Mouse (Mus musculus): ENCODE measurements around the gene Spock1.
"Not testable (repeated sequence)": the region's sequence is repeated elsewhere in the genome, so short reads cannot be mapped to it uniquely, and the experiment has no call there.

Spock1 gene

DNA sequence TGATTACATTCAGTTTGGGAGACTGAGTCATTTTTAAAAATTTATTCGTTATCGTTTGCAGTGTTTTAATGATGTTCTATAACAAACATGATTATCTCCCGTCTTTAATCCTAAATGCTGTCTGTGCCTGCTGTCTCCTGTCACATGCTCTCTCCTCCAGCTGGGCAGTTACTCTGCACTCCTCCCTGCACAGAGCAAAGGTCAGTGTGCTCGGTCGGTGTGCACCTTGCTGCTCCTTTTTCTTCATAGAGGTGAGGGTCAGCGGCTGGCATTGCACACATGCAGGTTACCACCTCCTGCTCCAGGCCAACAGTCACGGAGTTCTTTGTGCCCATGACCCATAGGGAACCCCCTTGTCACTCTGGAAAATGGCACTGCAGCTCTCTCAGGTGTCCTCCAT, 411.4 kb downstream of the Spock1 start:
- no peak for DNase-seq (ENCODE audit: low read depth, low spot score)

DNA sequence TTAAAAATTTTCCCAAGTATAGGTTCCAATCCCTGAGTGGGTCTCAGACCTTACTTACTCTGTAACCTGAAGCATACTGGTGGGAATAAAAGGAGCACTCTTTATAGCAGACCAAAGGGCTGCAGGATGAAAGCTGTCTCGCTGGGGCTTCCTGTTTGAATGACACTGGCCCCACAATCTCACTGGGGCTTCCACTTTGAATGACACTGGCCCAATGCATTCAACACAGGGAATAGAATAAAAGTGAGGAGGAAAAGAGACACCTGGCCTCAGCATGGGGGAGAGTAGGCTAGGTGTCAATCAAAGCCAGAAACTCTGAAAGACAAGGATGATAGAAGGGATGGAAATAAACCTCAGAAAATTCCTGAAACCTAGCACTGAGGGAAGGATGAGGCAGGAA, 413.3 kb downstream of the Spock1 start:
- DNase-seq (ENCODE audit: low read depth, low spot score), result no peak

DNA sequence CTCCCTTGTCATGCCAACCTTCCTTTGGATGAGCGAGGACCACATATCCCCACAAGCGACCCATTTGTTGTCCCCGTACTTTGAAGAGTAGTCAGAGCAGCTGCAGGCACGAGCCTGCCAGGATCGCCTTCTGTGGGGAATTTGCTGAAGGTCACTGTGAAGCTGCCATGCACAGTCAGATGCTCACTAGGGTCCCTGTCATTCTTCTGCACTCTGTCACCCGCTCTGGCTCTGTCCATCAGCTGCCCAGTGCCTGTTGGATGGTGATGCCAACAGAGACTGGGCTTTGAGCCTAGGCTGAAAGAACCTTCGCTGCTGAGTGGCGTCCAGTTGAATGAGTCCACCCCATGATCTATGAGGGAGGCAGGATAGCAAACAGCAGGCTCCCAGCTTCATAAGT, 419.2 kb downstream of the Spock1 start:
- DNase-seq (ENCODE audit: low read depth, low spot score), result no peak

DNA sequence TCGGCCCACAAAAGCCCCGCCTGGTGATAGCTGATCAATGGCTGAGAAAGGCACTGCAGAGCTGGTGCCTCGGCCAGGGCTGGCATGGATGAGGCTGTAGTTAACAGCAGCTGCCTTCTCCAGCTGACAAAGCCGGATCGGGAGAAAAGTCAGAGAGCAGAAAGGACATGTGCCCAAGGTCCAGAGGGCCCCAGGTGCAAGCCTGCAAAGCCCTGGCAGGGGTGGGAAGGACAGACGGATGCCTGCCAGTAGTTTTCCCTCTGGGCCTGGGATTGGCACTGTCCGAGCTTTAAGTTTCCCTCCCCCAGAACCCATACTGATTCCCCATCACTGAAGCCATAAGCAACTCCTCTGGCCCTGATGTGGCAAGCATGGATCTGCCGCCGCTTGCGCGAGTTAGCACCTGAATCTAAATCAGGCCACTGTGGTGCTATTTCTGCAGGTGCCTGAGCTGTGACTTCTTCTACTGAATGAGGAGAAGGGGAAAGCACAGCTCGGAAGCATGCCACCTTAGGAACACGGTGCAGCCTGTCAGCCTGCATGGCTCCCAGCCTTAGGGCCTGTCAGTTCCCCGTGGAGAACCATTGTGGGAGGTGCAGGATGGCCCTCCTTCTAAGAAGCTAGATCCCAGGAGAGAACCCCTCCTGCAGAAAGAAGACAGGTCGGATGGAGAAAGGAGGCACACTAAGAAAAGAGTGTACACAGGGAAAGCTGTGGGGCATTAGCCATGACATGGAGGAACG, 423.5 kb downstream of the Spock1 start:
- no peak for DNase-seq (ENCODE audit: low read depth, low spot score)

DNA sequence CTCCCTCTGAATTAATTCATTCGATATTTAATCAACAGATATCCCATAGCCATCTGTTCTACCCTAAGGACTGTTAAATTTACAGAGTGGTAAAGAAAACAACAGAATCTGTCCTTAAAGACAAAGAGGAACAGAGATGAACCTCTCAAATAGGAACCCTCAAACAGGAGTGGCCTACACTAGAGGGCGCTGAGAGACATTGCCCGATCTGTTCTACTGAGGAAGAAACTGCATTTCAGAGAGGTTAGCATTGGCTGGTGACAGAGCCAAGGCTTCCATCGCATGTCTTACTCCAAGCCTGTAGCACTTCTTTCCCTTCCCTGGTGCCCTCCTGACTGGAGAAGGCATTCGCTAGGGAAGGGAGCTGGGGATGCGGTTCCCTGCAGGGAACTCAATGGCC, 431.4 kb downstream of the Spock1 start:
- no peak for DNase-seq (ENCODE audit: low read depth, low spot score)

- DNase-seq (ENCODE audit: low read depth, low spot score), result no peak
Measured at GRCm38 (mm10) chr13:57474068-57474467, 434.1 kb downstream of the Spock1 start.

GRCm38 (mm10) chr13:57470922-57471321, 437.2 kb downstream of the Spock1 start:
- not testable (repeated sequence) for DNase-seq (ENCODE audit: low read depth, low spot score)

GRCm38 (mm10) chr13:57459978-57460377, 448.2 kb downstream of the Spock1 start:
- DNase-seq (ENCODE audit: low read depth, low spot score), result no peak

GRCm38 (mm10) chr13:57450189-57450821, 457.8 kb downstream of the Spock1 start:
- DNase-seq (ENCODE audit: low read depth, low spot score), result no peak

DNA sequence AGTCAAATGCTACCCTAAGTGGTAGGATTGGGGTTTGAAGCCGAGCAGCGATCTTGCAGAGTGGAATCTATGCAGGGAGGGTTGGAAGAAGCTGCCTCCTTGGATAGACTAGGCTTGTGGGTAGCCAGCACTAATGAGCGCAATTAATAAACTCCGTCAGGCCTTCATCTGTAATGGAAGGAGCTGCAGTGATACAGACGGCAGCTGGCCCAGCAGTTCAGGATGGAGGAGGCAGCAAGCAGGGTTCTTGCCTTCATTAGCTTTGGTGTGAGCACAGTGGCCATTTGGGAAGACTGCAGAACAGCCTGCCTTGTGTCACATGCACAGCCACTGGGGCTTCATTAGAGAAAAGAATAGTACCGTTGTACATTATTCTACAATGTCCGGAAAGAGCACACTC, 459.2 kb downstream of the Spock1 start:
- DNase-seq (ENCODE audit: low read depth, low spot score), result no peak

- DNase-seq (ENCODE audit: low read depth, low spot score), result no peak
Measured at GRCm38 (mm10) chr13:57444977-57445376, 463.2 kb downstream of the Spock1 start.

DNA sequence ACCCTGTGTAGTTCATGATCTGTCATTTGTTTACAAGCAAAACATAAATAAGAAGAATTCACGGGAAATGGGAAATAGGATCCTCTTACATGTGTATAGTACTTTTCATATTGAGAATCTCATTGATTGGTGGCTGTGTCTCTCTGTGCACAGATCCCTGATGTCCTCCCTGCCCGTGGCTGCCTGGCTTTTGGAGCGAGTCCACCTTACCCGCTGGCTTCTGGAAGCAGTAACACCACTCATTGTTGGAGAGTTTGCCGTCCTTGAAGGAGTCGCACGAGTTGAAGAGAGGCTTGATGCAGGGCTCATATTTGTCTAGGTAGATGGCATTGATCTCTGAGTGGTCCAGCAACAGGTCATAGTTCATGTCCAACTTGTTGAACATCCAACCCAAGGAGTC, 468.0 kb downstream of the Spock1 start:
- DNase-seq (ENCODE audit: low read depth, low spot score), result no peak

DNA sequence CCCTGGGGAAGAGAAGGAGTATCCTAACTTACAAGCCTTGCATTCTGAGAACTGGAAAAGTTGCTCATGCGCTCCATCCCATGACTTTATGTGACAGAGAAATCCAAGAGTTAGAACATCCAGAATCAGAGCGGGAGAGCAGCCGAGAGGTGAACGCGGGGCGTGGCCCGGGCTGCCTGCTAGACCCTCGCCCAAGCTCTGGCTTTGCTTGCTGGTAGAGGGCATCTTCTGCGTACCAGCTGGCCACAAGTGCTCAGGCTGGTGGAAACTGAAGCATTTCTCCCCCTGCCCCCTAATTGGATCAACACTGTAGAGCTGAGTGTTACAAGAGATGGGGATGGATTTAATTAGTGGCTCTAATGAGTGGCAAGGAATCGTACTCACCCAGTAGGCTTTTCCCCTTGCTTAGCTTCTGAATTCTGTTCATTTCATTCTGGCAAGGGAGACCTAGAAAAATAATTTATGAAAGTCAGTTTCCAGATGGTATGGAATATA, 472.4 kb downstream of the Spock1 start:
- DNase-seq (ENCODE audit: low read depth, low spot score), result no peak

DNA sequence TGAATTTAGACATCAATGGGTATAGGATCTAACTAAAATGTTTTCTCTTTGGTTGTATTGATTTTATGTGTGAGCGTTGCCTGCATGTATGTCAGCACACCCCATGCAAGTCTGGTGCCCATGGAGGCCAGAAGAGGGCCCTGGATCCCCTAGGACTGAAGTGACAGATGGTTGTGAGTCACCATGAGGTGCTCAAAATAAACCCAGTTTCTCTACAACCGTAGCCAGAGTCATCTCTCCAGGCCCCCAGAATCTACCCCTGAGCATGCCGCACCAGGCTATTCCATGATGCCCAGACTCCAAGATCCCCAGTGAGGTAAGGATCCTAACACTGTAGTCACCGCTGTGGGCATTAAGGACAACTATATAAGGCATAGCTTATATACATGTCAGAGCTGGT, 474.3 kb downstream of the Spock1 start:
- DNase-seq (ENCODE audit: low read depth, low spot score), result no peak

GRCm38 (mm10) chr13:57431815-57432214, 476.3 kb downstream of the Spock1 start:
- DNase-seq (ENCODE audit: low read depth, low spot score), result no peak

- DNase-seq (ENCODE audit: low read depth, low spot score), result no peak
Measured at GRCm38 (mm10) chr13:57428840-57429239, 479.3 kb downstream of the Spock1 start.

DNA sequence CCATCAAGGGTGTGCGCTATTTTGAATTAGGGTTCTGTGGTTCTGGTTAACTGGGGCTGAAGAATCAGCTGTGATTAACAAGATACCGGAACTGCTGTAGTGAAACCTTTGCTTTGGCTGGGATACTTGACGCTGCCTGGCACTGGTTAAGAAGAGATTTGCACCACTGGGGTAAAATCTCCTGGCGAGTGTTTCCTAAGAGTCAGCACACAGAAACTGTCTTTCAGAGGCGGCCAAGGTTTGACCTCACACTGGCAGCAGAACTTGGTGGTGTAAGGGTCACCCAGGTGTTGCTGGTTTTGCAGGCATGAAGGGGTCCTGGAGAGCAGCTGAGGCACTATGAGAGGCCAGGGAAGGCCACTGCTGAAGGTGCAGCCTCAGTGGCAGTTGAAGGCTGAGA, 489.4 kb downstream of the Spock1 start:
- DNase-seq (ENCODE audit: low read depth, low spot score), result no peak

GRCm38 (mm10) chr13:57414716-57415115, 493.4 kb downstream of the Spock1 start:
- no peak for DNase-seq (ENCODE audit: low read depth, low spot score)

GRCm38 (mm10) chr13:57407666-57408065, 500.5 kb downstream of the Spock1 start:
- no peak for DNase-seq (ENCODE audit: low read depth, low spot score)

DNA sequence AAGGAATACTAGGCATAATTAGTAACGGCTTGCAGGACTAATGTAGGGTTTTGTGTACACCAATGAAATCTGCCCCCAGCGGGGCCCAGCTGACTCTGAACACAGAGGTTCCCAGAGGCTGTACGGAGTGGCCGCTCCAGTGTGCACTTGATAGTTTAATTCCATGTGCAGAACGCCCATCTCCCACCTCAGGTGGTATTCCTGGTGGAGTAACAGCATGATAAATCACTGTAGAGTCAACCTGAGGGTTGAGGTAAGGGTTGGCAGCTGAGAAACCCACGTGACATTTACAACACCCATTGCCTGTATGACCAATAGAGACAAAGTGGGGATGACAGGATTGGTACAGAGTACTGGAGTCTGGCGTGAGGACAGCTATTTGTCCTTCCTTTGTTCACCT, 505.7 kb downstream of the Spock1 start:
- DNase-seq (ENCODE audit: low read depth, low spot score), result no peak

GRCm38 (mm10) chr13:57372141-57372700, 535.9 kb downstream of the Spock1 start:
- no peak for DNase-seq (ENCODE audit: low read depth, low spot score)

Data from CD4-positive, CD25-positive, alpha-beta regulatory T cell, adult 2 months (primary cell).